Mouse (Mus musculus) spleen, adult 18-20 months (tissue): ENCODE measurements around the gene Psmc4.

Experiments used
- DNase-seq, 2 experiments: peaks; one replicate each; pipeline ENCODE4 v3.0.0; 2022; ENCODE audit warnings: mixed read lengths in 2 of 2

The Psmc4 gene

DNA sequence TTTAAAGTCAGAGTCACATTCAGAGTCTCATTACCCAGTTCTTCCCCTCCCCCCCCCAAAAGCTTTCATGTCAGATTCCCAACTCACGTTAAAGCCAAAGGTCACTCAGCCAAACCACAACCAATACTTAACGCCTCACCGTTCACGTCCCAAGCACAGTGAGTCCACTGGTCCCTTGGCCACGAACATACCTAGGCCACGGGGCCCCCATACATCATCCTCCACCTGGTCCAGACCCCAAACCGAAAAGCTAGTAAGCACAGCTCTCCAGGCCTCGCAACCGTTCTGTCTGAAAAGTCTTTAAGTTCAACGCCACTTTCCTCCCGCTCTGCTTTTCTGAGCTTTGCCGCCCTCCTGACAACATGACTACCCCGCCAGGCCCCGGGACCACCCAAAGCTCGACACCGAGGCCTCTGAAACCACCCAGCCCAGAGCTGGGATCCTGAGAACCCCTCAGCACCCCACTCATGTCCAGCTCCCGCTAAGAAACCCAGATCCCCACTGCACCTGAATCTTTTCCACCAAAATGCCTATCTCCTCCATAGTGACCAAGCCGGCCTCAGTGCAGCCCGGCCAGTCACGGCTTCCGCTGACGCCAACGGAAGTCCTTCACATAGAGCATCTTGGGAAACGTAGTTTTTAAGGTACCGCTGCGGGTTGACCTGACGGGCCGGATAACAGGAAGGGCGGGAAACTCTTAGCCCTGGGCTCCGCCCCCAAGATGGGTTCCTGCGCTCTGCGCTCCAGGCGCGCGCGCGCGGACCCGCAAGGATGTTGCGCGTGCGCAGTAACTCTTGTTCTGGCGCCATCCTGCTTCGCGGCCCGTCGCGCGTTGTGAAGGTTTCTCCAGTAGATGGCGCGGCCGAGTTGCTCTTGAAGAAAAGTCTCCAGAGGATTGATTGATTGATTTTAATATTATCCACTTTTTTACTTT is at the start of gene Psmc4:
Gene Psmc4, minus strand, starts transcription at position 626 of the 934 bp plus-strand sequence.
- DNase-seq, result peak; percentile 96 to 97

- DNase-seq, result no peak
These were observed 49.2 kb upstream of the Psmc4 start for GRCm38 (mm10) chr7:28099101-28099500.

DNA sequence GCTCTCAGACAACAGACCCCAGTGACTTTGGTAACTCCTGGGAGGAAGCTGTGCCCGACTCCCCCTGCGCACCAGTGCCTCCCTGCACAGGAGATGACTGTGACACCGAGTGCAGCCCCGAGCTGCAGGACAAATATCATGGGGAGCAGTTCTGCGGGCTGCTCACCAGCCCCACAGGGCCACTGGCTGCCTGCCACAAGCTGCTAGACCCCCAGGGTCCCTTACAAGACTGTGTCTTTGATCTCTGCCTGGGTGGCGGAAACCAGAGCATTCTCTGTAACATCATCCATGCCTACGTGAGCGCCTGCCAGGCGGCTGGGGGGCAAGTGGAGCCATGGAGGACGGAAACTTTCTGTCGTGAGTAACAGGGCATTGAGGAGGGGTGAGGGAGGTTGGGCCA is 43.6 kb upstream of the Psmc4 start:
- DNase-seq, result no peak

DNA sequence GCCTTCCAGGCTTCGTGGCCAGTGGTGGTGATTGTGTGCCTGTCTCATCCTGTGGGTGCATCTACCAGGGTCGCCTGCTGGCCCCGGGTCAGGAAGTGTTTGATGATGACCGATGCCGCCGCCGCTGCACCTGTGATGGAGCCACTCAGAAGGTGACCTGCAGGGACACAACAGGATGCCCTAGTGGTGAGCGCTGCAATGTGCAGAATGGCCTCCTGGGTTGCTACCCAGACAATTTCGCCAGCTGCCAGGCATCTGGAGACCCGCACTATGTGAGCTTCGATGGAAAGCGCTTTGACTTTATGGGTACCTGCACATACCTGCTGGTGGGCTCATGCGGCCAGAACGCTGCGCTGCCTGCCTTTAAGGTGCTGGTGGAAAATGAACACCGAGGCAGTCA is 36.3 kb upstream of the Psmc4 start:
- no peak for DNase-seq

DNA sequence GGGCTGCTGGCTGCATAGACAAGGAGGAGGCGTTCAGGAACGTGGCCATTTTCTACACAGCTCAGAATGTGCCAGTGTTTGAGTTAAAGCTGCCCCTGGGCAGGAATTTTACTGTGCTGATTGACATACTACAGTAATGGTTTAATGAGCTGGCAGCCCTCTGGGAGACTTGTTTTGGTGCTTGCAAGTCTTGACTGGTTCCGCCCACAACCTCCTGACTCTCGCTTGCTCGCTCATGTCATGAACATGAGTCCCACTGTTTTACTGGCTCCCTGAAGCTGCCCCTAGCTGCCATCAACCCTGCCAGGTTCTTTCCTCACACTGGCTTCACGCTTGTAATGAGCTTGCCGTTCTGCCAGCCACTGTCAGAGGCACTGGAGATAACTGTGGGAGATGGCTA is 34.3 kb upstream of the Psmc4 start:
- no peak for DNase-seq

GRCm38 (mm10) chr7:28070531-28071298 is 20.8 kb upstream of the Psmc4 start, which contains the start of gene Fcgbp:
TSS of gene Fcgbp (plus strand) at chr7:28071236.
- no peak for DNase-seq

DNA sequence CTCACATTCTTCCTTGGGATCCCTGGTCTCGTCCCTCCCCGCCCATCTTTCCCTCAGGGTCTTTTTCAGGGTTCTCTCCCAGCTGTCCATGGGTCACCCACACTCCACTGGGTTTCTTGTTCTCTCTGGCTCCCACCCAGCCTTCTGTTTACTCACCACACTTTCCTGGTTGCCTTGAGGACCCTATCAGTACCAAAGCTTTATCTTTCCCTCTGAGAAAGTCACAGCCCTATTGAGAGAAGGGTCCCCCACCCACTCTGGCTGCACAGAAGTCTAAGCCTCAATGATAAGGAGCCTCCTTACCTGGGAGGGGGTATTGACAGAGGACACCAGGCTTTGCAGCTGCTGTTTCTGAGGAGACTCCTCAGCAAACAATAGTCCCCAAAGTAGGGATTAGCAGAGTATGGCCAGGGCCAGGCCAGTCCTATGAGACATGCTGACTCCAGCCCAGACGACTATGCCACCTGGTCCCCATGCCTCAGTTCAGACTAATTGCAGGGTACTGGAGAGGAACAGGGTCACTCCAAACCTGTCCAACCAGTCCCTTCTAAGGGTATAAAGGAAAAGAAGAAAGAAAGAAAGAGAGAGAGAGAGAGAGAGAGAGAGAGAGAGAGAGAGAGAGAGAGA is 19.8 kb upstream of the Psmc4 start:
- DNase-seq, result no peak

- no peak for DNase-seq
These were observed 18.8 kb upstream of the Psmc4 start for GRCm38 (mm10) chr7:28068661-28069060.

- no peak for DNase-seq
These were observed 10.1 kb upstream of the Psmc4 start for GRCm38 (mm10) chr7:28059972-28060371.

GRCm38 (mm10) chr7:28053046-28053930 is 3.4 kb upstream of the Psmc4 start:
- DNase-seq, result no peak

DNA sequence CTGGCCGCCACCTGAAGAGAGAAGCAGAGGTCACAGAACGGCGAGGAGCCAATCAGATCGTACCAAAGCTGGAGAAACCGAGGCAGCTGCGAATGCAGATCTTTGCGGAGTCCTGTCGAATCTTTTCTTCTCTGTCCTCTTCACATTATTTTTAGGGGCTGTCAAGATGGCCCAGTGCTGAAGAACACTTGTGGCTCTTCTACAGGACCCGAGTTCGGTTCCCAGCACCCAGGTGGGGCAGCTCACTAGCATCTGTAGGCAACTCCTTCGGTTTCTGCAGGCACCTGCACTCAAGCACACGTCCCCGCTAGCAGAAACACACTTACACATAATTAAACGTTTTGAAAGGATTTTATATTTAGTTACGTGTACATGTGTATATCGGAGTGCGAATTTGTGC is 683 bp upstream of the Psmc4 start:
- DNase-seq, result peak in 1 of 2 experiments; percentile 14

- no peak for DNase-seq
These were observed 5.4 kb downstream of the Psmc4 start for GRCm38 (mm10) chr7:28044524-28044923.

- DNase-seq, result no peak
These were observed 35.5 kb downstream of the Psmc4 start for GRCm38 (mm10) chr7:28014445-28014810.

GRCm38 (mm10) chr7:28013549-28014444 is 36.1 kb downstream of the Psmc4 start, which contains the start of gene Zfp850:
TSS of gene Zfp850 (minus strand) at chr7:28014115.
- DNase-seq, result peak; percentile 59 to 78

DNA sequence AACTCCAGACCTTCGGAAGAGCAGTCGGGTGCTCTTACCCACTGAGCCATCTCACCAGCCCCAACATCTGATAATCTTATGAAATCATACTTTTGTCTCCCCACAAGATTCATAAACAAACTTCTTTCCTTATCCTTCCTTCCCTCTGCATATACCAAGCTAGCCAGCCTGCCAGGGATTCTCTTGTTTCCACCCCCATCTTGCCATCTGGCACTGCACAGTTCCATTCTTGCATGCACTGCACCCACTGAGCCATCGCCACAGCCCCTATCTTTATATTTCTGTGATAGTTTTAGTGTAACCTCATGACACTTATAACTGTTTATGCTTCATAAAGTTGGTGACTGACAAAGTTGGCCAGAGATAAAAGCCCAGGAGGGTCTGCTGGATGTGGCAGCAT is 39.6 kb downstream of the Psmc4 start:
- DNase-seq, result no peak
